Mouse (Mus musculus) Patski (cell line): Measurements from ENCODE around the gene Bnc2. TPM values are rescaled to one million over a fixed set of nuclear protein-coding genes. Genes with fewer than 3 reads are reported as not detected.

ENCODE experiments used
- ATAC-seq: fragments of 100-300 bp; one replicate; pipeline ENCODE4 v1.8.0; 2021
- CTCF ChIA-PET: fragments of 350-600 bp; sonication (Branson Sonifier 250); formaldehyde crosslinking; loops from one replicate; lab custom pipeline; 2022; ENCODE audit warnings: inconsistent platforms; lab: Charles Lee
- POLR2A ChIA-PET: fragments of 350-600 bp; sonication (Branson Sonifier 250); formaldehyde crosslinking; loops from one replicate; lab custom pipeline; 2022; ENCODE audit warnings: antibody characterized with exemption, inconsistent platforms; lab: Charles Lee
- DNase-seq: peaks from one replicate; pipeline ENCODE4 v3.0.0-alpha.2; 2011; ENCODE audit warnings: low read depth, low spot score
- H3K27me3 ChIP-seq: fragments of 371-371 bp; one replicate; pipeline ENCODE4 v1.5.1; 2021
- CTCF ChIP-seq: fragments of 100-300 bp; IDR thresholded peaks from one replicate; pipeline ENCODE4 v1.5.1; 2021
- in situ Hi-C: fragments of 300-500 bp; cut with MboI; formaldehyde crosslinking; loops from 3 replicates; pipeline ENCODE4 v1.11.1; 2018; ENCODE audit warnings: low pct_unique_long_range_greater_than_20kb, mixed read lengths
- polyA plus RNA-seq: library from polyadenylated mRNA; unstranded; gene quantifications from one replicate; pipeline ENCODE4 v1.2.3, GENCODE M21; 2021

Bnc2 gene
- polyA plus RNA-seq, 1 experiment from 2014 or later: 19.3 TPM

- no peak for TF ChIP-seq CTCF
- no peaks in the 10 kb centered on the region for H3K27me3 ChIP-seq
- ATAC-seq: no peak
- CTCF ChIA-PET: no interaction called here
- POLR2A ChIA-PET: no interaction called here
- DNase-seq: no peak
- in situ Hi-C loops: no loop called here
These were observed 225.6 kb downstream of the Bnc2 start for GRCm38 (mm10) chr4:84449246-84450005.

GRCm38 (mm10) chr4:84433324-84433723 is 241.8 kb downstream of the Bnc2 start:
- H3K27me3 ChIP-seq: no peaks in the 10 kb centered on the region
- no peak for TF ChIP-seq CTCF
- ATAC-seq (no peak), DNase-seq (no peak)
- CTCF ChIA-PET: no interaction called here
- POLR2A ChIA-PET: interaction anchor here (0.7 kb wide), 1 partner anchor 40 kb away, joined by 3 read pairs; no protein-coding TSS in a partner anchor
- in situ Hi-C loops: no loop called here

- H3K27me3 ChIP-seq: no peaks in the 10 kb centered on the region
- TF ChIP-seq CTCF: no peak
- peak; percentile 8 for ATAC-seq
- POLR2A ChIA-PET: no interaction called here
- in situ Hi-C loops: no loop called here
- CTCF ChIA-PET: no interaction called here
- no peak for DNase-seq
These were observed 243.2 kb downstream of the Bnc2 start for GRCm38 (mm10) chr4:84431677-84432515.

- CTCF ChIA-PET: no interaction called here
- H3K27me3 ChIP-seq: no peaks in the 10 kb centered on the region
- no peak for TF ChIP-seq CTCF
- no peak for DNase-seq
- in situ Hi-C loops: no loop called here
- ATAC-seq: no peak
- POLR2A ChIA-PET: interaction anchor here (0.7 kb wide), 1 partner anchor 9 kb away, joined by 5 read pairs; no protein-coding TSS in a partner anchor
These were observed 247.1 kb downstream of the Bnc2 start for GRCm38 (mm10) chr4:84427955-84428354.

- H3K27me3 ChIP-seq: no peaks in the 10 kb centered on the region
- no peak for DNase-seq
- in situ Hi-C loops: no loop called here
- ChIA-PET POLR2A (no interaction called here), CTCF (no interaction called here)
- TF ChIP-seq CTCF: no peak
- no peak for ATAC-seq
These were observed 263.6 kb downstream of the Bnc2 start for GRCm38 (mm10) chr4:84411431-84411830.

- ChIA-PET CTCF (interaction anchor here (1.4 kb wide), 2 partner anchors 12 to 15 kb away, joined by 3 read pairs; no protein-coding TSS in a partner anchor), POLR2A (no interaction called here)
- ATAC-seq (no peak), DNase-seq (no peak)
- no peak for TF ChIP-seq CTCF
- H3K27me3 ChIP-seq: no peaks in the 10 kb centered on the region
- in situ Hi-C loops: no loop called here
These were observed 267.6 kb downstream of the Bnc2 start for GRCm38 (mm10) chr4:84407328-84408028.

GRCm38 (mm10) chr4:84403356-84404145 is 271.5 kb downstream of the Bnc2 start:
- DNase-seq: no peak
- in situ Hi-C loops: no loop called here
- TF ChIP-seq CTCF: no peak
- ChIA-PET CTCF (no interaction called here), POLR2A (no interaction called here)
- ATAC-seq: no peak
- no peaks in the 10 kb centered on the region for H3K27me3 ChIP-seq

- DNase-seq: no peak
- ATAC-seq: no peak
- TF ChIP-seq CTCF: no peak
- in situ Hi-C loops: no loop called here
- ChIA-PET POLR2A (no interaction called here), CTCF (no interaction called here)
- H3K27me3 ChIP-seq: no peaks in the 10 kb centered on the region
These were observed 286.1 kb downstream of the Bnc2 start for GRCm38 (mm10) chr4:84388991-84389390.

GRCm38 (mm10) chr4:84385156-84385555 is 289.9 kb downstream of the Bnc2 start:
- CTCF ChIA-PET: no interaction called here
- H3K27me3 ChIP-seq: no peaks in the 10 kb centered on the region
- DNase-seq (no peak), ATAC-seq (no peak)
- TF ChIP-seq CTCF: no peak
- POLR2A ChIA-PET: no interaction called here
- in situ Hi-C loops: no loop called here

- in situ Hi-C loops: no loop called here
- CTCF ChIA-PET: interaction anchor here (1.1 kb wide), 1 partner anchor 8 kb away, joined by 3 read pairs; no protein-coding TSS in a partner anchor
- no peaks in the 10 kb centered on the region for H3K27me3 ChIP-seq
These were observed 295.8 kb downstream of the Bnc2 start for GRCm38 (mm10) chr4:84379289-84379688.

More at GRCm38 (mm10) chr4:84379289-84379688, 295.8 kb downstream of the Bnc2 start:
- no peak for DNase-seq
- TF ChIP-seq CTCF: no peak
- POLR2A ChIA-PET: no interaction called here
- no peak for ATAC-seq
